Mouse (Mus musculus): Measurements from ENCODE around the gene Lpcat3. TPM values are rescaled to one million over a fixed set of nuclear protein-coding genes. Genes with fewer than 3 reads are reported as not detected.

Lpcat3 gene
- polyA plus RNA-seq, 1 experiment from 2014 or later = 52.0 TPM

MicroRNAs within 50 kb of the gene (microRNA counts, 519-probe panel; counts per million panel counts)
- microRNA mmu-miR-141 = 3,144 counts per million, percentile 73 among the panel's probes with 10 or more counts
- 4,308 counts per million, percentile 90 among the panel's probes with 10 or more counts for microRNA mmu-miR-200c

Small RNAs within 50 kb of the gene (microRNA-seq; reads per million reads assigned to microRNA genes)
- 1,195 reads per million, percentile 78 among the genes with 10 or more reads in this experiment for gene Mir141
- gene Mir200c = 7,745 reads per million, percentile 93 among the genes with 10 or more reads in this experiment

Other genes starting within 250 kb of the Lpcat3 start
- 47.5 and 54.0 TPM in 2 replicates for gene Pex5, start 248.0 kb upstream of the Lpcat3 start, polyA plus RNA-seq (2015; fragmentation: Nextera tagmentation; extraction: Ambion mirVana)
- gene Clstn3, start 198.2 kb upstream of the Lpcat3 start, polyA plus RNA-seq (2015; fragmentation: Nextera tagmentation; extraction: Ambion mirVana) = 11.6 and 11.7 TPM in 2 replicates
- 0.72 and 0.94 TPM in 2 replicates for gene C1rl, start 169.9 kb upstream of the Lpcat3 start, polyA plus RNA-seq (2015; fragmentation: Nextera tagmentation; extraction: Ambion mirVana)
- gene C1ra, start 150.6 kb upstream of the Lpcat3 start, polyA plus RNA-seq (2015; fragmentation: Nextera tagmentation; extraction: Ambion mirVana) = 2.7 and 2.8 TPM in 2 replicates
- 1.7 and 3.6 TPM in 2 replicates for gene C1s1, start 120.7 kb upstream of the Lpcat3 start, polyA plus RNA-seq (2015; fragmentation: Nextera tagmentation; extraction: Ambion mirVana)
- not detected in 2 replicates for gene C1rb, start 92.7 kb upstream of the Lpcat3 start, polyA plus RNA-seq (2015; fragmentation: Nextera tagmentation; extraction: Ambion mirVana)
- not detected in 2 replicates for gene C1s2, start 26.9 kb upstream of the Lpcat3 start, polyA plus RNA-seq (2015; fragmentation: Nextera tagmentation; extraction: Ambion mirVana)
- gene Emg1, start 49.2 kb downstream of the Lpcat3 start, polyA plus RNA-seq (2015; fragmentation: Nextera tagmentation; extraction: Ambion mirVana) = 199 and 214 TPM in 2 replicates
- gene Phb2, start 49.3 kb downstream of the Lpcat3 start, polyA plus RNA-seq (2015; fragmentation: Nextera tagmentation; extraction: Ambion mirVana) = 337 and 351 TPM in 2 replicates
- 9.2 and 13.9 TPM in 2 replicates for gene Ptpn6, start 75.7 kb downstream of the Lpcat3 start, polyA plus RNA-seq (2015; fragmentation: Nextera tagmentation; extraction: Ambion mirVana)
- gene Grcc10, start 78.3 kb downstream of the Lpcat3 start, polyA plus RNA-seq (2015; fragmentation: Nextera tagmentation; extraction: Ambion mirVana) = 487 and 605 TPM in 2 replicates
- 0.33 TPM in 1 of 2 replicates, not detected in the other for gene Gm45234, start 93.0 kb downstream of the Lpcat3 start, polyA plus RNA-seq (2015; fragmentation: Nextera tagmentation; extraction: Ambion mirVana)
- 22.1 and 22.2 TPM in 2 replicates for gene Atn1, start 93.5 kb downstream of the Lpcat3 start, polyA plus RNA-seq (2015; fragmentation: Nextera tagmentation; extraction: Ambion mirVana)
- 10.7 and 10.9 TPM in 2 replicates for gene Eno2, start 106.6 kb downstream of the Lpcat3 start, polyA plus RNA-seq (2015; fragmentation: Nextera tagmentation; extraction: Ambion mirVana)
- gene Lrrc23, start 116.7 kb downstream of the Lpcat3 start, polyA plus RNA-seq (2015; fragmentation: Nextera tagmentation; extraction: Ambion mirVana) = 0.97 and 1.3 TPM in 2 replicates
- gene Spsb2, start 145.6 kb downstream of the Lpcat3 start, polyA plus RNA-seq (2015; fragmentation: Nextera tagmentation; extraction: Ambion mirVana) = 9.1 and 10.5 TPM in 2 replicates
- 710 and 723 TPM in 2 replicates for gene Tpi1, start 151.3 kb downstream of the Lpcat3 start, polyA plus RNA-seq (2015; fragmentation: Nextera tagmentation; extraction: Ambion mirVana)
- 149 and 163 TPM in 2 replicates for gene Usp5, start 166.5 kb downstream of the Lpcat3 start, polyA plus RNA-seq (2015; fragmentation: Nextera tagmentation; extraction: Ambion mirVana)
- 142 and 184 TPM in 2 replicates for gene Cdca3, start 166.5 kb downstream of the Lpcat3 start, polyA plus RNA-seq (2015; fragmentation: Nextera tagmentation; extraction: Ambion mirVana)
- gene Gnb3, start 177.2 kb downstream of the Lpcat3 start, polyA plus RNA-seq (2015; fragmentation: Nextera tagmentation; extraction: Ambion mirVana) = 0.25 and 0.52 TPM in 2 replicates
- gene P3h3, start 194.7 kb downstream of the Lpcat3 start, polyA plus RNA-seq (2015; fragmentation: Nextera tagmentation; extraction: Ambion mirVana) = 60.5 and 60.8 TPM in 2 replicates
- 2.0 and 2.4 TPM in 2 replicates for gene Gpr162, start 201.0 kb downstream of the Lpcat3 start, polyA plus RNA-seq (2015; fragmentation: Nextera tagmentation; extraction: Ambion mirVana)
- gene Cd4, start 225.2 kb downstream of the Lpcat3 start, polyA plus RNA-seq (2015; fragmentation: Nextera tagmentation; extraction: Ambion mirVana) = 0.37 TPM in 1 of 2 replicates, not detected in the other
- 2.9 and 3.7 TPM in 2 replicates for gene Lag3, start 248.7 kb downstream of the Lpcat3 start, polyA plus RNA-seq (2015; fragmentation: Nextera tagmentation; extraction: Ambion mirVana)